In genomic region chr1:43464976-43465375, GRCm38 (mm10) we compare ENCODE assay signal across 16 mouse cellular contexts. TPM values are rescaled to one million over a fixed set of nuclear protein-coding genes. Genes with fewer than 3 reads are reported as not detected.
DNase-seq lines count a peak whose midpoint lies in the region; ATAC-seq lines count a peak whose summit lies in the region.
"Had no signal": no experiment of that assay in that cellular context is flagged by ENCODE, and none has a peak within 500 bp of the region (broad histone marks: within the 10 kb centered on the region; RNA-seq: fewer than 3 reads in every experiment).

No protein-coding gene starts in this region.

- no peaks in the 10 kb centered on the region for H3K27me3 ChIP-seq in liver, embryonic 12.5 days (replicated peaks)
- no peaks in the 10 kb centered on the region for H3K27me3 ChIP-seq in kidney, embryonic 15.5 days
- H3K27me3 ChIP-seq in kidney, embryonic 16.5 days (ENCODE audit: insufficient read depth, low read length): no peaks in the 10 kb centered on the region
- H3K27me3 ChIP-seq: intestine, embryonic 15.5 days; limb, embryonic 12.5 days; midbrain, embryonic 15.5 days had no signal

- ATAC-seq in liver, embryonic 12.5 days: no peak
- ATAC-seq in granulocyte monocyte progenitor cell, adult 5-6 weeks (replicated peaks; ENCODE audit: poor library complexity, severe bottlenecking): peak; percentile 29; the same call in 1 of the 2 replicates
- ATAC-seq in kidney, embryonic 15.5 days (replicated peaks; ENCODE audit: low FRiP score): no peak
- ATAC-seq in kidney, embryonic 16.5 days (ENCODE audit: low FRiP score, low TSS enrichment): no peak
- ATAC-seq: forebrain, embryonic 14.5 days; intestine, embryonic 15.5 days; midbrain, embryonic 15.5 days had no signal

- no peaks in the 10 kb centered on the region for H3K9me3 ChIP-seq in liver, embryonic 12.5 days (replicated peaks)
- H3K9me3 ChIP-seq in kidney, embryonic 15.5 days (replicated peaks): no peaks in the 10 kb centered on the region
- H3K9me3 ChIP-seq in kidney, embryonic 16.5 days (ENCODE audit: low read length): no peaks in the 10 kb centered on the region
- H3K9me3 ChIP-seq: intestine, embryonic 15.5 days; limb, embryonic 12.5 days; midbrain, embryonic 15.5 days had no signal

- no peak overlapping the region for H3K9ac ChIP-seq in liver, embryonic 12.5 days
- no peak overlapping the region for H3K9ac ChIP-seq in kidney, embryonic 15.5 days
- no peak overlapping the region for H3K9ac ChIP-seq in kidney, embryonic 16.5 days (replicated peaks; ENCODE audit: low read length)
- H3K9ac ChIP-seq: intestine, embryonic 15.5 days; limb, embryonic 12.5 days; midbrain, embryonic 15.5 days had no signal

- H3K27ac ChIP-seq in liver, embryonic 12.5 days: 0 out of 2 replicates have a peak overlapping the region, but pooled peaks have one; percentile 5
- no peak overlapping the region for H3K27ac ChIP-seq in kidney, embryonic 15.5 days
- H3K27ac ChIP-seq in kidney, embryonic 16.5 days (ENCODE audit: low read length): no peak overlapping the region
- H3K27ac ChIP-seq: intestine, embryonic 15.5 days; midbrain, embryonic 15.5 days had no signal

- no peak for DNase-seq in liver
- DNase-seq in CD4-positive, CD25-positive, alpha-beta regulatory T cell, adult 2 months (ENCODE audit: low read depth, low spot score): peak; percentile 77
- peak; percentile 47 to 64 for DNase-seq in natural killer cell, adult 2 months (ENCODE audit: low spot score in 2 of 2)
- DNase-seq in right cerebral cortex, postnatal 4 days: no peak
- DNase-seq: cerebellum, adult 8-10 months; embryo, embryonic 11 days; heart, postnatal 14 days; kidney, postnatal 4 days had no signal

- peaks cover 15% of the 10 kb centered on the region for H3K36me3 ChIP-seq in liver, embryonic 12.5 days
- H3K36me3 ChIP-seq in kidney, embryonic 15.5 days: peaks cover 13% of the 10 kb centered on the region
- H3K36me3 ChIP-seq in kidney, embryonic 16.5 days (ENCODE audit: insufficient read depth, low read length): 0 out of 2 replicates have a peak, but pooled peaks cover 3% of the 10 kb centered on the region
- H3K36me3 ChIP-seq: intestine, embryonic 15.5 days; midbrain, embryonic 15.5 days had no signal

- peaks cover 81% of the 10 kb centered on the region for H3K4me1 ChIP-seq in liver, embryonic 12.5 days
- peaks cover 68% of the 10 kb centered on the region for H3K4me1 ChIP-seq in kidney, embryonic 15.5 days
- peaks cover 50% of the 10 kb centered on the region for H3K4me1 ChIP-seq in kidney, embryonic 16.5 days (ENCODE audit: insufficient read depth, low read length)

- H3K4me2 ChIP-seq in liver, embryonic 12.5 days: no peak overlapping the region
- no peak overlapping the region for H3K4me2 ChIP-seq in kidney, embryonic 15.5 days
- no peak overlapping the region for H3K4me2 ChIP-seq in kidney, embryonic 16.5 days (replicated peaks; ENCODE audit: low read depth, low read length)
- H3K4me2 ChIP-seq: intestine, embryonic 15.5 days; limb, embryonic 12.5 days; midbrain, embryonic 15.5 days had no signal

- H3K4me3 ChIP-seq in liver, embryonic 12.5 days: no peak overlapping the region
- no peak overlapping the region for H3K4me3 ChIP-seq in kidney, embryonic 15.5 days (replicated peaks)
- H3K4me3 ChIP-seq in kidney, embryonic 16.5 days (ENCODE audit: low read length): no peak overlapping the region
- H3K4me3 ChIP-seq: intestine, embryonic 15.5 days; limb, embryonic 12.5 days; midbrain, embryonic 15.5 days had no signal

RNA-seq across cellular contexts. Expression of gene Nck2, which starts 20.6 kb away (rescaled TPM):
- 20.3 and 20.4 TPM in 2 replicates for polyA plus RNA-seq in liver, embryonic 12.5 days (2016; fragmentation: Nextera tagmentation; extraction: Ambion mirVana)
- total RNA-seq in granulocyte monocyte progenitor cell, adult 5-6 weeks (2014; fragmentation: Nextera tagmentation): 14.8 and 23.3 TPM in 2 replicates
- total RNA-seq in granulocyte monocyte progenitor cell, adult 5-6 weeks (2017): 11.9 and 13.1 TPM in 2 replicates
- polyA plus RNA-seq in kidney, embryonic 15.5 days (2015; fragmentation: Nextera tagmentation; extraction: Ambion mirVana): 46.0 and 48.3 TPM in 2 replicates
- polyA plus RNA-seq in kidney, embryonic 16.5 days (2015; fragmentation: Nextera tagmentation; extraction: Ambion mirVana): 44.5 and 46.5 TPM in 2 replicates

Comparison
In these comparisons a context has a peak if more than half of its experiments do, and no peak if none do; other contexts are left out.
1. DNase-seq: peak in CD4-positive, CD25-positive, alpha-beta regulatory T cell, adult 2 months (single experiment) and natural killer cell, adult 2 months (2 of 2); none in liver (single experiment) and right cerebral cortex, postnatal 4 days (single experiment).